Mouse (Mus musculus): ENCODE measurements around the gene Ankfy1. TPM values are rescaled to one million over a fixed set of nuclear protein-coding genes. Genes with fewer than 3 reads are reported as not detected.

The Ankfy1 gene
- polyA plus RNA-seq, 1 experiment from 2014 or later, result 13.9 TPM

- no peak for ATAC-seq (replicated peaks; ENCODE audit: insufficient number of reproducible peaks, insufficient read depth, low FRiP score, low read depth)
- no peaks in the 10 kb centered on the region for H3K4me1 ChIP-seq (replicated peaks)
- WGBS, result 69% methylated on average over 2 of the region's 2 CpGs
- no peaks in the 10 kb centered on the region for H3K9me3 ChIP-seq (replicated peaks)
- H3K4me3 ChIP-seq, result no peak overlapping the region
- H3K9ac ChIP-seq, result no peak overlapping the region
- H3K4me2 ChIP-seq, result no peak overlapping the region
- no peaks in the 10 kb centered on the region for H3K27me3 ChIP-seq
- no peak overlapping the region for H3K27ac ChIP-seq
- peaks cover under 1% of the 10 kb centered on the region for H3K36me3 ChIP-seq
Measured at GRCm38 (mm10) chr11:72814188-72814587, 124.4 kb downstream of the Ankfy1 start.

DNA sequence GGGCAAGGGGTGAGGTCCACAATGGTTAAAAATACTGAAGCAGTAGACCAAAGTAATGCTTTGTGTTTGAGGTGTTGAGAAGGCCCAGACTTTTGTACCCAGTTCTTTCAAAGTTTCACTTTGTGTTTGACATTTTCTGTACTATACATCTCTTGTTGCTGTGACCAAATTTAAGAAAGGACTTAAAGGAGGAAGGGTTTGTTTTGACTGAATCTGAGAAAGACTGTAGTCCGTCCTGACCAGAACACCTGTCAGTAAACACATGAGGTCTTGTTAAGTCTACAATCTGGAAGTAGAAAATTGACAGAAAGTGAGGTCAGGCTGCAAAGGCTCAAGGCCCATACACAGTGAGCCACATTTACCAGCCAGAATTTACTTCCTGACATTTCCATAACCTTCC, 127.1 kb downstream of the Ankfy1 start:
- Histone ChIP-seq H3K36me3 (peaks cover 22% of the 10 kb centered on the region), H3K4me1 (replicated peaks) (no peaks in the 10 kb centered on the region), H3K27me3 (no peaks in the 10 kb centered on the region), H3K9ac (no peak overlapping the region), H3K9me3 (replicated peaks) (no peaks in the 10 kb centered on the region), H3K27ac (no peak overlapping the region), H3K4me2 (no peak overlapping the region), H3K4me3 (no peak overlapping the region)
- 86% methylated on average over 1 of the region's 1 CpGs for WGBS
- no peak for ATAC-seq (replicated peaks; ENCODE audit: insufficient number of reproducible peaks, insufficient read depth, low FRiP score, low read depth)

- WGBS, result 88% methylated on average over 7 of the region's 7 CpGs
- H3K27me3 ChIP-seq, result no peaks in the 10 kb centered on the region
- H3K36me3 ChIP-seq, result peaks cover 27% of the 10 kb centered on the region
- no peak overlapping the region for H3K4me3 ChIP-seq
- no peaks in the 10 kb centered on the region for H3K9me3 ChIP-seq (replicated peaks)
- no peak overlapping the region for H3K9ac ChIP-seq
- H3K4me2 ChIP-seq, result no peak overlapping the region
- no peaks in the 10 kb centered on the region for H3K4me1 ChIP-seq (replicated peaks)
- ATAC-seq (replicated peaks; ENCODE audit: insufficient number of reproducible peaks, insufficient read depth, low FRiP score, low read depth), result no peak
- H3K27ac ChIP-seq, result no peak overlapping the region
Measured at GRCm38 (mm10) chr11:72818067-72818466, 128.3 kb downstream of the Ankfy1 start.

- H3K4me2 ChIP-seq, result no peak overlapping the region
- H3K9ac ChIP-seq, result no peak overlapping the region
- H3K4me3 ChIP-seq, result no peak overlapping the region
- H3K27me3 ChIP-seq, result no peaks in the 10 kb centered on the region
- WGBS, result 83% methylated on average over 7 of the region's 7 CpGs
- no peak for ATAC-seq (replicated peaks; ENCODE audit: insufficient number of reproducible peaks, insufficient read depth, low FRiP score, low read depth)
- no peaks in the 10 kb centered on the region for H3K9me3 ChIP-seq (replicated peaks)
- no peak overlapping the region for H3K27ac ChIP-seq
- peaks cover 41% of the 10 kb centered on the region for H3K36me3 ChIP-seq
- no peaks in the 10 kb centered on the region for H3K4me1 ChIP-seq (replicated peaks)
Measured at GRCm38 (mm10) chr11:72821041-72821440, 131.2 kb downstream of the Ankfy1 start.

Small RNAs within 50 kb of the gene (microRNA-seq; reads per million reads assigned to microRNA genes)
- not detected for gene Gm25678

Other genes starting within 250 kb of the Ankfy1 start
- gene Mybbp1a, start 248.7 kb upstream of the Ankfy1 start, polyA plus RNA-seq (2015; fragmentation: Nextera tagmentation; extraction: Ambion mirVana), result 57.8 and 83.8 TPM in 2 replicates
- gene Spns2, start 200.1 kb upstream of the Ankfy1 start, polyA plus RNA-seq (2015; fragmentation: Nextera tagmentation; extraction: Ambion mirVana), result 2.8 and 3.2 TPM in 2 replicates
- gene Spns3, start 139.5 kb upstream of the Ankfy1 start, polyA plus RNA-seq (2015; fragmentation: Nextera tagmentation; extraction: Ambion mirVana), result 0.14 and 0.80 TPM in 2 replicates
- 53.2 and 57.5 TPM in 2 replicates for gene Ube2g1, start 82.7 kb upstream of the Ankfy1 start, polyA plus RNA-seq (2015; fragmentation: Nextera tagmentation; extraction: Ambion mirVana)
- 7.5 and 7.7 TPM in 2 replicates for gene Cyb5d2, start 106.1 kb downstream of the Ankfy1 start, polyA plus RNA-seq (2015; fragmentation: Nextera tagmentation; extraction: Ambion mirVana)
- 6.0 and 8.7 TPM in 2 replicates for gene Zzef1, start 106.2 kb downstream of the Ankfy1 start, polyA plus RNA-seq (2015; fragmentation: Nextera tagmentation; extraction: Ambion mirVana)